Mouse (Mus musculus) MEL (cell line): ENCODE measurements around the gene Tnrc6c.

Experiments used
- CTCF ChIP-seq, 3 experiments: IDR thresholded peaks in 2 of 3; conservative IDR thresholded peaks in 1 of 3; 2 replicates each; pipeline ENCODE4 v1.5.1; 2011 to 2012; ENCODE audit warnings: low read length in 3 of 3, low read depth in 2 of 3, mild to moderate bottlenecking in 2 of 3, improper control_type of control experiment in 1 of 3, inconsistent platforms in 1 of 3, mixed read lengths in 1 of 3, moderate library complexity in 1 of 3; ENCODE audit not compliant: control insufficient read depth in 1 of 3, insufficient read depth in 1 of 3, poor library complexity in 1 of 3, severe bottlenecking in 1 of 3
- EP300 ChIP-seq, 2 experiments: IDR thresholded peaks; 2 replicates each; pipeline ENCODE4 v1.6.1; 2011; ENCODE audit warnings: improper control_type of control experiment in 2 of 2, low read length in 2 of 2, low read depth in 1 of 2, mild to moderate bottlenecking in 1 of 2
- HCFC1 ChIP-seq: IDR thresholded peaks from 2 replicates; pipeline ENCODE4 v1.6.1; 2012; ENCODE audit warnings: low read depth, mild to moderate bottlenecking, inconsistent platforms, low read length, improper control_type of control experiment, moderate library complexity
- ZMIZ1 ChIP-seq: IDR thresholded peaks from 2 replicates; pipeline ENCODE4 v1.6.1; 2012; ENCODE audit warnings: low read depth, mild to moderate bottlenecking, inconsistent platforms, low read length, improper control_type of control experiment, moderate library complexity

DNA sequence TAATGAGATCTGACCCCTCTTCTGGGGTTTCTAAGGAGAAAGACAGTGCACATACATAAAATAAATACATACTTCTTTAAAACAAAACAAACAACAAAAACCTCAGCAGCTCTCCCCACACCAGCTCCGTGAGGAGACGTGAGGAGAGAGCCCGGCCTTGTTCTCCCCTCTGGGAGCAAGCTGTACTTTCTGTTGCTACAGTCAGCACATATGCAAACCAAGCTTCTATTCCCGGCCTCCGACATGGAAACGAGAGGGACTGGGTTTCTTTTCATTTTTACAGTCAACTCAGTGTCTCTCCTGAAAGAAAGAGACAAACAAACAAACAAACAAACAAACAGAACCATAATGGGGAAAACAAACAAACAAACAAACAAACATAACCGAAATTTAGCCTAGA lies 145.9 kb downstream of the Tnrc6c start:
- no peak for TF ChIP-seq HCFC1
- TF ChIP-seq ZMIZ1: no peak
- no peak for TF ChIP-seq EP300 (IDR thresholded peaks at IDR 0.05; ENCODE audit: low read depth in 1 of 2, low read length in 2 of 2)
- no peak for TF ChIP-seq CTCF (IDR thresholded peaks at IDR 0.05 in 2 of 3, conservative IDR thresholded peaks at IDR 0.05 in 1 of 3; ENCODE audit: control insufficient read depth in 1 of 3, insufficient read depth in 1 of 3, low read depth in 2 of 3, low read length in 3 of 3, poor library complexity in 1 of 3, severe bottlenecking in 1 of 3)
